Mouse (Mus musculus): ENCODE measurements around the gene Dstn. TPM values are rescaled to one million over a fixed set of nuclear protein-coding genes. Genes with fewer than 3 reads are reported as not detected.

Dstn gene
- polyA plus RNA-seq (2015; fragmentation: Nextera tagmentation; extraction: Ambion mirVana): 377 and 395 TPM in 2 replicates

- peak within 1 kb of the TSS; percentile 99 for H3K27ac ChIP-seq
- peaks cover 24% of the 10 kb centered on the region for H3K4me1 ChIP-seq
- no peaks in the 10 kb centered on the region for H3K9me3 ChIP-seq
- H3K36me3 ChIP-seq: no peaks in the 10 kb centered on the region
- H3K9ac ChIP-seq: peak within 1 kb of the TSS; percentile 91
- H3K4me3 ChIP-seq: peak within 1 kb of the TSS; percentile 80
- peak within 1 kb of the TSS; percentile 73 for H3K4me2 ChIP-seq
- under 1% methylated on average over 71 of the region's 71 CpGs for WGBS
- ATAC-seq (ENCODE audit: insufficient number of reproducible peaks, insufficient read depth, low FRiP score, low TSS enrichment, low read depth): peak; percentile 99
- H3K27me3 ChIP-seq: no peaks in the 10 kb centered on the region
Observed at GRCm38 (mm10) chr2:143914760-143915599, at the start of gene Dstn. Gene Dstn, plus strand, starts transcription at chr2:143915320.

- WGBS: 5% methylated on average over 6 of the region's 6 CpGs
- 0 out of 2 replicates have a peak overlapping the region, but pooled peaks have one; percentile 7 for H3K4me2 ChIP-seq
Observed at GRCm38 (mm10) chr2:143867326-143867725, 47.8 kb upstream of the Dstn start.

GRCm38 (mm10) chr2:143870936-143871688, 44.0 kb upstream of the Dstn start:
- Histone ChIP-seq H3K9me3 (no peaks in the 10 kb centered on the region), H3K27ac (no peak overlapping the region)

More at GRCm38 (mm10) chr2:143867326-143867725, 47.8 kb upstream of the Dstn start:
- Histone ChIP-seq H3K27ac (no peak overlapping the region), H3K9me3 (no peaks in the 10 kb centered on the region), H3K27me3 (peaks cover under 1% of the 10 kb centered on the region; the same call in 1 of the 2 replicates), H3K4me1 (peaks cover 8% of the 10 kb centered on the region; the same call in 1 of the 2 replicates), H3K4me3 (no peak overlapping the region), H3K9ac (no peak overlapping the region), H3K36me3 (no peaks in the 10 kb centered on the region)
- ATAC-seq (ENCODE audit: insufficient number of reproducible peaks, insufficient read depth, low FRiP score, low TSS enrichment, low read depth): no peak

GRCm38 (mm10) chr2:143876026-143876425, 39.1 kb upstream of the Dstn start:
- ATAC-seq (ENCODE audit: insufficient number of reproducible peaks, insufficient read depth, low FRiP score, low TSS enrichment, low read depth): no peak
- Histone ChIP-seq H3K9me3 (no peaks in the 10 kb centered on the region), H3K36me3 (no peaks in the 10 kb centered on the region), H3K27me3 (no peaks in the 10 kb centered on the region), H3K4me3 (no peak overlapping the region), H3K9ac (no peak overlapping the region), H3K4me1 (no peaks in the 10 kb centered on the region), H3K4me2 (no peak overlapping the region), H3K27ac (no peak overlapping the region)
- WGBS: 65% methylated on average over 1 of the region's 1 CpGs

More at GRCm38 (mm10) chr2:143870936-143871688, 44.0 kb upstream of the Dstn start:
- Histone ChIP-seq H3K4me1 (no peaks in the 10 kb centered on the region; the same call in 1 of the 2 replicates), H3K36me3 (no peaks in the 10 kb centered on the region), H3K27me3 (no peaks in the 10 kb centered on the region), H3K4me2 (no peak overlapping the region), H3K9ac (no peak overlapping the region), H3K4me3 (no peak overlapping the region)
- WGBS: 64% methylated on average over 10 of the region's 10 CpGs
- no peak for ATAC-seq (ENCODE audit: insufficient number of reproducible peaks, insufficient read depth, low FRiP score, low TSS enrichment, low read depth)

GRCm38 (mm10) chr2:143876929-143877632, 38.0 kb upstream of the Dstn start:
- Histone ChIP-seq H3K4me1 (no peaks in the 10 kb centered on the region), H3K4me2 (no peak overlapping the region), H3K4me3 (no peak overlapping the region), H3K27ac (no peak overlapping the region), H3K9ac (no peak overlapping the region), H3K27me3 (no peaks in the 10 kb centered on the region), H3K9me3 (no peaks in the 10 kb centered on the region), H3K36me3 (no peaks in the 10 kb centered on the region)
- 67% methylated on average over 4 of the region's 4 CpGs for WGBS
- no peak for ATAC-seq (ENCODE audit: insufficient number of reproducible peaks, insufficient read depth, low FRiP score, low TSS enrichment, low read depth)

- WGBS: 87% methylated on average over 6 of the region's 6 CpGs
- Histone ChIP-seq H3K9me3 (no peaks in the 10 kb centered on the region), H3K36me3 (no peaks in the 10 kb centered on the region), H3K27me3 (no peaks in the 10 kb centered on the region), H3K4me1 (no peaks in the 10 kb centered on the region), H3K27ac (no peak overlapping the region), H3K4me3 (no peak overlapping the region), H3K9ac (no peak overlapping the region), H3K4me2 (no peak overlapping the region)
- no peak for ATAC-seq (ENCODE audit: insufficient number of reproducible peaks, insufficient read depth, low FRiP score, low TSS enrichment, low read depth)
Observed at GRCm38 (mm10) chr2:143879311-143879710, 35.8 kb upstream of the Dstn start.

GRCm38 (mm10) chr2:143882002-143882401, 33.1 kb upstream of the Dstn start:
- no peaks in the 10 kb centered on the region for H3K27me3 ChIP-seq
- H3K9me3 ChIP-seq: no peaks in the 10 kb centered on the region
- H3K4me1 ChIP-seq: no peaks in the 10 kb centered on the region
- H3K9ac ChIP-seq: no peak overlapping the region
- no peak overlapping the region for H3K4me2 ChIP-seq
- no peak overlapping the region for H3K27ac ChIP-seq
- ATAC-seq (ENCODE audit: insufficient number of reproducible peaks, insufficient read depth, low FRiP score, low TSS enrichment, low read depth): no peak
- 88% methylated on average over 4 of the region's 4 CpGs for WGBS
- no peak overlapping the region for H3K4me3 ChIP-seq
- H3K36me3 ChIP-seq: no peaks in the 10 kb centered on the region

GRCm38 (mm10) chr2:143882606-143883288, 32.4 kb upstream of the Dstn start:
- H3K9me3 ChIP-seq: no peaks in the 10 kb centered on the region
- no peaks in the 10 kb centered on the region for H3K4me1 ChIP-seq
- H3K4me3 ChIP-seq: no peak overlapping the region
- 76% methylated on average over 10 of the region's 10 CpGs for WGBS
- no peaks in the 10 kb centered on the region for H3K36me3 ChIP-seq
- ATAC-seq (ENCODE audit: insufficient number of reproducible peaks, insufficient read depth, low FRiP score, low TSS enrichment, low read depth): no peak
- no peak overlapping the region for H3K27ac ChIP-seq
- no peak overlapping the region for H3K9ac ChIP-seq
- no peak overlapping the region for H3K4me2 ChIP-seq
- no peaks in the 10 kb centered on the region for H3K27me3 ChIP-seq

GRCm38 (mm10) chr2:143889131-143889859, 25.8 kb upstream of the Dstn start:
- Histone ChIP-seq H3K4me1 (peaks cover 6% of the 10 kb centered on the region; the same call in 1 of the 2 replicates), H3K27ac (peak overlapping the region; percentile 76; the same call in 1 of the 2 replicates), H3K27me3 (no peaks in the 10 kb centered on the region), H3K4me3 (no peak overlapping the region), H3K36me3 (no peaks in the 10 kb centered on the region), H3K4me2 (peak overlapping the region; percentile 22), H3K9ac (no peak overlapping the region), H3K9me3 (no peaks in the 10 kb centered on the region)
- 68% methylated on average over 15 of the region's 15 CpGs for WGBS
- no peak for ATAC-seq (ENCODE audit: insufficient number of reproducible peaks, insufficient read depth, low FRiP score, low TSS enrichment, low read depth)

GRCm38 (mm10) chr2:143889860-143890433, 25.2 kb upstream of the Dstn start:
- no peaks in the 10 kb centered on the region for H3K27me3 ChIP-seq
- H3K9me3 ChIP-seq: no peaks in the 10 kb centered on the region
- peak; percentile 67; the same call in 1 of the 2 replicates for ATAC-seq (ENCODE audit: insufficient number of reproducible peaks, insufficient read depth, low FRiP score, low TSS enrichment, low read depth)
- H3K36me3 ChIP-seq: no peaks in the 10 kb centered on the region
- H3K27ac ChIP-seq: peak overlapping the region; percentile 76; the same call in 1 of the 2 replicates
- H3K4me3 ChIP-seq: no peak overlapping the region
- H3K4me1 ChIP-seq: peaks cover 6% of the 10 kb centered on the region; the same call in 1 of the 2 replicates
- peak overlapping the region; percentile 22; the same call in 1 of the 2 replicates for H3K4me2 ChIP-seq
- 52% methylated on average over 12 of the region's 12 CpGs for WGBS
- H3K9ac ChIP-seq: no peak overlapping the region

All from embryonic facial prominence, embryonic 13.5 days (tissue).